Mouse (Mus musculus): Measurements from ENCODE around the gene Hist1h3c. TPM values are rescaled to one million over a fixed set of nuclear protein-coding genes. Genes with fewer than 3 reads are reported as not detected.

Hist1h3c gene
- polyA plus RNA-seq, 2 experiments = 5.7 to 48.5 TPM

DNA sequence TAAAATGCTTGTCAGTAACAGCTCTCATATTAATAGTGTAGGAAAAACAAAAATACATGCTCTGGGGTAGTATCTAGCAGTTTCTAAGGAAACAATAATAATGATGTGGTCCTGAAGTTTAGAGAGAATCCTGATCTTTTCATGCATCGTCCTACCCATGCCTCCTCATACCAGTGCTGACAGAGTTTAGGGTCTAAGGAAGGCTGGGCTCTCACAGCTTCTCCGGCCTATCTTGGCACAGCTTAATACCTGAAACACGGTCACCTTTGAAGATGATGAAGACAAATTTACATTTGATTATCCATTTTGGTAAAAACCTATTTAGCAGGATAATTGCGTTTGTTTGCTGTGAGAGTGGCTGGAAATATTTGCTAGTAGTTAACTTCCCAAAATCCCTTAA lies 1.4 kb downstream of the Hist1h3c start:
- no peaks in the 10 kb centered on the region for H3K9me3 ChIP-seq (ENCODE audit: control insufficient read depth, low read length)
- H3K4me3 ChIP-seq (ENCODE audit: insufficient read depth in 1 of 2, low read depth in 2 of 2, low read length in 2 of 2) = peak overlapping the region; percentile 61 to 62
- no peaks in the 10 kb centered on the region for H3K36me3 ChIP-seq (replicated peaks; ENCODE audit: control insufficient read depth, insufficient read depth, low read depth)
- peak overlapping the region; percentile 100 for H3K27ac ChIP-seq
- ATAC-seq (ENCODE audit: insufficient read depth) (no peak), DNase-seq (ENCODE audit: low read depth in 3 of 3, low spot score in 3 of 3) (no peak)
- H3K9ac ChIP-seq (replicated peaks) = peak overlapping the region; percentile 95
- TF ChIP-seq EP300 (IDR thresholded peaks at IDR 0.05; ENCODE audit: low read depth) (0 out of 2 replicates have a peak, but pooled peaks have one; percentile 4), CTCF (IDR thresholded peaks at IDR 0.05; ENCODE audit: low read depth) (no peak)
- H3K4me2 ChIP-seq (ENCODE audit: low read depth) = peak overlapping the region; percentile 89
- WGBS (ENCODE audit: insufficient replicate concordance) = 47% methylated on average over 4 of the region's 4 CpGs
- H3K4me1 ChIP-seq (replicated peaks; ENCODE audit: control insufficient read depth in 2 of 2, insufficient read depth in 2 of 2, low read length in 1 of 2) = peaks cover 20 to 30% of the 10 kb centered on the region in 2 experiments
- H3K27me3 ChIP-seq (ENCODE audit: control insufficient read depth, insufficient read depth, low read length) = no peaks in the 10 kb centered on the region

- H3K9ac ChIP-seq (replicated peaks) = peak overlapping the region; percentile 52
- ATAC-seq (ENCODE audit: insufficient read depth) = no peak
These were observed 2.2 kb downstream of the Hist1h3c start for GRCm38 (mm10) chr13:23743215-23743614.

GRCm38 (mm10) chr13:23742007-23742406 lies 3.4 kb downstream of the Hist1h3c start:
- peak overlapping the region; percentile 73 for H3K9ac ChIP-seq (replicated peaks)
- ATAC-seq (ENCODE audit: insufficient read depth) (no peak), DNase-seq (ENCODE audit: low read depth in 3 of 3, low spot score in 3 of 3) (no peak)
- H3K9me3 ChIP-seq (ENCODE audit: control insufficient read depth, low read length) = no peaks in the 10 kb centered on the region
- peak overlapping the region in 1 of 2 experiments; percentile 36; a peak in 2 of 4 replicates for H3K4me3 ChIP-seq (ENCODE audit: insufficient read depth in 1 of 2, low read depth in 2 of 2, low read length in 2 of 2)
- H3K27me3 ChIP-seq (ENCODE audit: control insufficient read depth, insufficient read depth, low read length) = no peaks in the 10 kb centered on the region
- H3K27ac ChIP-seq = peak overlapping the region; percentile 87
- peaks cover 16 to 24% of the 10 kb centered on the region in 2 experiments for H3K4me1 ChIP-seq (replicated peaks; ENCODE audit: control insufficient read depth in 2 of 2, insufficient read depth in 2 of 2, low read length in 1 of 2)
- TF ChIP-seq EP300 (IDR thresholded peaks at IDR 0.05; ENCODE audit: low read depth) (no peak), CTCF (IDR thresholded peaks at IDR 0.05; ENCODE audit: low read depth) (no peak)
- H3K36me3 ChIP-seq (replicated peaks; ENCODE audit: control insufficient read depth, insufficient read depth, low read depth) = no peaks in the 10 kb centered on the region
- peak overlapping the region; percentile 94 for H3K4me2 ChIP-seq (ENCODE audit: low read depth)

More at GRCm38 (mm10) chr13:23743215-23743614, 2.2 kb downstream of the Hist1h3c start:
- H3K27me3 ChIP-seq (ENCODE audit: control insufficient read depth, insufficient read depth, low read length) = no peaks in the 10 kb centered on the region
- peak overlapping the region; percentile 85 for H3K27ac ChIP-seq
- 87% methylated on average over 5 of the region's 5 CpGs for WGBS (ENCODE audit: insufficient replicate concordance)
- DNase-seq (ENCODE audit: low read depth in 3 of 3, low spot score in 3 of 3) = no peak
- H3K4me2 ChIP-seq (ENCODE audit: low read depth) = peak overlapping the region; percentile 47
- no peaks in the 10 kb centered on the region for H3K9me3 ChIP-seq (ENCODE audit: control insufficient read depth, low read length)
- H3K4me3 ChIP-seq (ENCODE audit: insufficient read depth in 1 of 2, low read depth in 2 of 2, low read length in 2 of 2) = peak overlapping the region in 1 of 2 experiments; percentile 28; a peak in 3 of 4 replicates
- peaks cover 15 to 27% of the 10 kb centered on the region in 2 experiments for H3K4me1 ChIP-seq (replicated peaks; ENCODE audit: control insufficient read depth in 2 of 2, insufficient read depth in 2 of 2, low read length in 1 of 2)
- TF ChIP-seq CTCF (IDR thresholded peaks at IDR 0.05; ENCODE audit: low read depth) (no peak), EP300 (IDR thresholded peaks at IDR 0.05; ENCODE audit: low read depth) (no peak)
- H3K36me3 ChIP-seq (replicated peaks; ENCODE audit: control insufficient read depth, insufficient read depth, low read depth) = no peaks in the 10 kb centered on the region

- Histone ChIP-seq H3K4me1 (replicated peaks; ENCODE audit: control insufficient read depth in 2 of 2, insufficient read depth in 2 of 2, low read length in 1 of 2) (peaks cover 16 to 24% of the 10 kb centered on the region in 2 experiments), H3K27ac (peak overlapping the region; percentile 99), H3K27me3 (ENCODE audit: control insufficient read depth, insufficient read depth, low read length) (no peaks in the 10 kb centered on the region), H3K9ac (replicated peaks) (peak overlapping the region; percentile 97), H3K36me3 (replicated peaks; ENCODE audit: control insufficient read depth, insufficient read depth, low read depth) (no peaks in the 10 kb centered on the region), H3K4me2 (ENCODE audit: low read depth) (peak overlapping the region; percentile 94), H3K4me3 (ENCODE audit: insufficient read depth in 1 of 2, low read depth in 2 of 2, low read length in 2 of 2) (peak overlapping the region; percentile 65 to 86; a peak in 3 of 4 replicates), H3K9me3 (ENCODE audit: control insufficient read depth, low read length) (no peaks in the 10 kb centered on the region)
- TF ChIP-seq CTCF (IDR thresholded peaks at IDR 0.05; ENCODE audit: low read depth) = no peak
- no peak for TF ChIP-seq EP300 (IDR thresholded peaks at IDR 0.05; ENCODE audit: low read depth)
- DNase-seq (ENCODE audit: low read depth in 3 of 3, low spot score in 3 of 3) = no peak
- 22% methylated on average over 5 of the region's 5 CpGs for WGBS (ENCODE audit: insufficient replicate concordance)
- ATAC-seq (ENCODE audit: insufficient read depth) = no peak
These were observed 4.5 kb downstream of the Hist1h3c start for GRCm38 (mm10) chr13:23740910-23741309.

DNA sequence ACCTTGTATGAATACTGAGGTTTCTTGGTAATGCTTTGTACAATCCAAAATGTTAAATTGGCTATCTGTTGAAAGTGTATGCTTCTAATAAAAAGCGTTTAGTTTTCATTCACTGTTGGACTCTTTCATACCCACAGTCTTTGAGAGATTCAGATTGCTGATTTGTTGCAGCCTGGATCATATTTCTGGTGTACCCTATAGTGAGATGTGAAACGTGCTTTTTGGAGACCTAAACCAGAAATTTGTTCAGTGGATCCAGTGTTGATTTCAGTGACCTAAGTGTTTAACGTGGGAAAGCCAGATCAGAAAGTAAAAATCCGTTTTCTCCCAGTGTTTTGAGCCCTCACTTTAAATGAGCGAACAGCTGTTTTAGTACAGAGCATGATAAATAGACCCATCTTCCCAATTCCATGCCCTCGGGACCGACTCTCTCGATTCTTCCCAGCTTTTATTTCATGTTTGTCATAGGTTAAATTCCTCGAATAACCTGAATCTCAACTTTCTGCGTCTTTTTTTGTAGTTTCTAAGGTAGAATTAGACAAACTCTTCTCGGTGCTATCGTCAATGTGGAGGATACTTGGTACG lies 5.1 kb downstream of the Hist1h3c start:
- peak overlapping the region; percentile 65 to 86 for H3K4me3 ChIP-seq (ENCODE audit: insufficient read depth in 1 of 2, low read depth in 2 of 2, low read length in 2 of 2)
- 15% methylated on average over 13 of the region's 13 CpGs for WGBS (ENCODE audit: insufficient replicate concordance)
- no peaks in the 10 kb centered on the region for H3K9me3 ChIP-seq (ENCODE audit: control insufficient read depth, low read length)
- no peaks in the 10 kb centered on the region for H3K36me3 ChIP-seq (replicated peaks; ENCODE audit: control insufficient read depth, insufficient read depth, low read depth)
- H3K9ac ChIP-seq (replicated peaks) = peak overlapping the region; percentile 97
- H3K27me3 ChIP-seq (ENCODE audit: control insufficient read depth, insufficient read depth, low read length) = no peaks in the 10 kb centered on the region
- ATAC-seq (ENCODE audit: insufficient read depth) (no peak), DNase-seq (ENCODE audit: low read depth in 3 of 3, low spot score in 3 of 3) (peak in 1 of 3 experiments; percentile 62)
- peak overlapping the region; percentile 99 for H3K27ac ChIP-seq
- peak; percentile 6; the same call in 1 of the 2 replicates for TF ChIP-seq EP300 (IDR thresholded peaks at IDR 0.05; ENCODE audit: low read depth)
- no peak for TF ChIP-seq CTCF (IDR thresholded peaks at IDR 0.05; ENCODE audit: low read depth)
- H3K4me2 ChIP-seq (ENCODE audit: low read depth) = peak overlapping the region; percentile 94
- peaks cover 16 to 22% of the 10 kb centered on the region in 2 experiments for H3K4me1 ChIP-seq (replicated peaks; ENCODE audit: control insufficient read depth in 2 of 2, insufficient read depth in 2 of 2, low read length in 1 of 2)
